In the genomic region with DNA sequence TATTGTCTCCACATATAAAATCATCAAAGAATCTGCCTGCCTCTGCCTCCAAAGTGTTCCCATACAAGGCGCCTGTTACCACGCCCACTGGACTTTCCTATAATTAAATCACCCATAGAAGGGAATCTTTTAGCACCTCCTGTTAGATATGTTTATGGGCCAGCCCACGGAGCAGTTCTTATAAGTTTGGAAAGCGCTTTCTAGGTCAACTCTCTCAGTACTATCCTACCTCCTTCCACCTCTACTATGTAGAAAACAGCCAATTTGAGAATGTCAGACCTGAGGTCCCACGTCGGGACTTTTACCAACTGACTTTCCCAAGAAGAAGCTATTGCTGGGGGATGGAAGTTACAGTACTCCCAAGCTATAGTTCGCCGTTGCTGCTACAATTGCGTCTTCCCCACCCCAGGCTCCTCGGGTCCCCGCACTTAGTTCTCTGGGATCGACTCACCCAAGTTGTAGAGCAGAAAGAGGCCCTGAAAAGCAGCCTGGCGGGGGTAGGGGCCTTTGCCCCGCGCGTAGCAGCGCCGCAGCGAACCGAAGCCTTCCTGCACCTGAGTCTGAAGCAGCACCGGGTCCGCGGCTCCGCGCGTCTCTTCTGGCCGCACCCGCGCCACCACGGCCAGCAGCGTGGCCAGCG, we compare ENCODE assay signal across 9 mouse cellular contexts. TPM values are rescaled to one million over a fixed set of nuclear protein-coding genes. Genes with fewer than 3 reads are reported as not detected.
DNase-seq lines count a peak whose midpoint lies in the region; ATAC-seq and TF ChIP-seq lines count a peak whose summit lies in the region.
"Had no signal": no experiment of that assay in that cellular context is flagged by ENCODE, and none has a peak within 500 bp of the region (broad histone marks: within the 10 kb centered on the region; RNA-seq: fewer than 3 reads in every experiment).

No protein-coding gene starts in this region.

- peak overlapping the region; percentile 87 for H3K9ac ChIP-seq in kidney, embryonic 16.5 days (replicated peaks; ENCODE audit: low read length)
- H3K9ac ChIP-seq in forebrain, embryonic 14.5 days (ENCODE audit: low read length): peak overlapping the region; percentile 86
- peak overlapping the region; percentile 86 for H3K9ac ChIP-seq in liver, postnatal 0 days (replicated peaks)

- peaks cover 16% of the 10 kb centered on the region for H3K4me1 ChIP-seq in kidney, embryonic 16.5 days (ENCODE audit: insufficient read depth, low read length)
- peaks cover 13% of the 10 kb centered on the region for H3K4me1 ChIP-seq in forebrain, embryonic 14.5 days (ENCODE audit: control insufficient read depth, insufficient read depth, low read length)
- H3K4me1 ChIP-seq in liver, postnatal 0 days (ENCODE audit: insufficient read depth): peaks cover 17% of the 10 kb centered on the region

- H3K27ac ChIP-seq in kidney, embryonic 16.5 days (ENCODE audit: low read length): peak overlapping the region; percentile 98
- peak overlapping the region; percentile 90 for H3K27ac ChIP-seq in forebrain, embryonic 14.5 days (ENCODE audit: low read depth, low read length)
- peak overlapping the region; percentile 94 for H3K27ac ChIP-seq in liver, postnatal 0 days (ENCODE audit: low read depth)

- H3K36me3 ChIP-seq in kidney, embryonic 16.5 days (ENCODE audit: insufficient read depth, low read length): peaks cover 17% of the 10 kb centered on the region
- peaks cover 37% of the 10 kb centered on the region for H3K36me3 ChIP-seq in forebrain, embryonic 14.5 days (ENCODE audit: control insufficient read depth, insufficient read depth, low read length)
- H3K36me3 ChIP-seq in liver, postnatal 0 days (replicated peaks; ENCODE audit: insufficient read depth, low read length): peaks cover 22% of the 10 kb centered on the region

- no peak for TF ChIP-seq CTCF in liver, postnatal 0 days (IDR thresholded peaks at IDR 0.05; ENCODE audit: low read depth)

- ATAC-seq in kidney, embryonic 16.5 days (ENCODE audit: low FRiP score, low TSS enrichment): no peak; the same call in none of the 2 replicates
- ATAC-seq in forebrain, embryonic 14.5 days: no peak
- no peak for ATAC-seq in liver, postnatal 0 days
- ATAC-seq in erythroid progenitor cell, adult 5-6 weeks (replicated peaks; ENCODE audit: low FRiP score, poor library complexity, severe bottlenecking): no peak

- 5% methylated on average over 32 of the region's 32 CpGs for WGBS in kidney, embryonic 16.5 days
- WGBS in forebrain, embryonic 14.5 days: 6% methylated on average over 32 of the region's 32 CpGs
- WGBS in liver, postnatal 0 days (ENCODE audit: insufficient replicate concordance): 7% methylated on average over 32 of the region's 32 CpGs

- H3K4me3 ChIP-seq in kidney, embryonic 16.5 days (ENCODE audit: low read length): peak overlapping the region; percentile 82
- H3K4me3 ChIP-seq in forebrain, embryonic 14.5 days (ENCODE audit: low read depth, low read length): peak overlapping the region; percentile 81
- H3K4me3 ChIP-seq in liver, postnatal 0 days (ENCODE audit: low read depth, low read length): peak overlapping the region; percentile 86

- no peaks in the 10 kb centered on the region for H3K9me3 ChIP-seq in kidney, embryonic 16.5 days (ENCODE audit: low read length)
- no peaks in the 10 kb centered on the region for H3K9me3 ChIP-seq in forebrain, embryonic 14.5 days (replicated peaks; ENCODE audit: control insufficient read depth, low read length)
- no peaks in the 10 kb centered on the region for H3K9me3 ChIP-seq in liver, postnatal 0 days (ENCODE audit: low read length)

- no peak for TF ChIP-seq EP300 in liver, postnatal 0 days (IDR thresholded peaks at IDR 0.05; ENCODE audit: low read depth)

- H3K27me3 ChIP-seq in kidney, embryonic 16.5 days (ENCODE audit: insufficient read depth, low read length): no peaks in the 10 kb centered on the region
- no peaks in the 10 kb centered on the region for H3K27me3 ChIP-seq in forebrain, embryonic 14.5 days (replicated peaks; ENCODE audit: control insufficient read depth, insufficient read depth, low read length)
- no peaks in the 10 kb centered on the region for H3K27me3 ChIP-seq in liver, postnatal 0 days (ENCODE audit: insufficient read depth, low read length)

- peak overlapping the region; percentile 79 for H3K4me2 ChIP-seq in kidney, embryonic 16.5 days (replicated peaks; ENCODE audit: low read depth, low read length)
- H3K4me2 ChIP-seq in forebrain, embryonic 14.5 days (ENCODE audit: low read length): peak overlapping the region; percentile 86
- peak overlapping the region; percentile 100 for H3K4me2 ChIP-seq in liver, postnatal 0 days (ENCODE audit: low read depth, low read length)

- DNase-seq in kidney, postnatal 36 days: no peak
- DNase-seq in Muller cell, postnatal 12 days (ENCODE audit: inconsistent ontology term): peak; percentile 29
- no peak for DNase-seq in forebrain, embryonic 14.5 days (ENCODE audit: low spot score)
- DNase-seq in liver, postnatal 0 days: no peak
- no peak for DNase-seq in frontal cortex, postnatal 25 days (ENCODE audit: low spot score in 2 of 2)
- DNase-seq in ovary, postnatal 10 days (ENCODE audit: low spot score): no peak

RNA-seq across cellular contexts. Expression of a gene that starts 1.0 kb away (rescaled TPM):
- polyA plus RNA-seq in kidney, embryonic 16.5 days (2015; fragmentation: Nextera tagmentation; extraction: Ambion mirVana): 42.3 and 43.7 TPM in 2 replicates
- 56.4 and 57.6 TPM in 2 replicates for polyA plus RNA-seq in forebrain, embryonic 14.5 days (2014; fragmentation: Nextera tagmentation; extraction: Ambion mirVana)
- polyA plus RNA-seq in liver, postnatal 0 days (2015; fragmentation: Nextera tagmentation; extraction: Ambion mirVana): 15.0 and 15.6 TPM in 2 replicates
- total RNA-seq in erythroid progenitor cell, adult 5-6 weeks (2015; ENCODE audit: low replicate concordance): 2.5 and 5.9 TPM in 2 replicates
- 4.4 and 4.6 TPM in 2 replicates for total RNA-seq in erythroid progenitor cell, adult 5-6 weeks (2017; ENCODE audit: low replicate concordance)

RNA-seq across cellular contexts. Expression of a gene that starts 10.6 kb away (rescaled TPM):
- polyA plus RNA-seq in kidney, embryonic 16.5 days (2015; fragmentation: Nextera tagmentation; extraction: Ambion mirVana): 33.3 and 36.2 TPM in 2 replicates
- 45.6 and 50.2 TPM in 2 replicates for polyA plus RNA-seq in forebrain, embryonic 14.5 days (2014; fragmentation: Nextera tagmentation; extraction: Ambion mirVana)
- polyA plus RNA-seq in liver, postnatal 0 days (2015; fragmentation: Nextera tagmentation; extraction: Ambion mirVana): 38.6 and 41.6 TPM in 2 replicates
- total RNA-seq in erythroid progenitor cell, adult 5-6 weeks (2015; ENCODE audit: low replicate concordance): 52.8 and 61.6 TPM in 2 replicates
- 23.8 and 39.4 TPM in 2 replicates for total RNA-seq in erythroid progenitor cell, adult 5-6 weeks (2017; ENCODE audit: low replicate concordance)

RNA-seq across cellular contexts. Expression of a gene that starts 11.9 kb away (rescaled TPM):
- polyA plus RNA-seq in kidney, embryonic 16.5 days (2015; fragmentation: Nextera tagmentation; extraction: Ambion mirVana): 0.40 and 0.47 TPM in 2 replicates
- polyA plus RNA-seq in forebrain, embryonic 14.5 days (2014; fragmentation: Nextera tagmentation; extraction: Ambion mirVana): 0.36 and 0.42 TPM in 2 replicates
- polyA plus RNA-seq in liver, postnatal 0 days (2015; fragmentation: Nextera tagmentation; extraction: Ambion mirVana): 0.46 and 0.63 TPM in 2 replicates
- total RNA-seq in erythroid progenitor cell, adult 5-6 weeks (2015; ENCODE audit: low replicate concordance): 14.7 and 15.9 TPM in 2 replicates
- 6.4 and 9.8 TPM in 2 replicates for total RNA-seq in erythroid progenitor cell, adult 5-6 weeks (2017; ENCODE audit: low replicate concordance)
- total RNA-seq: common myeloid progenitor, adult 5-6 weeks had no signal

RNA-seq across cellular contexts. Expression of a gene that starts 23.2 kb away (rescaled TPM):
- 0.28 and 0.35 TPM in 2 replicates for polyA plus RNA-seq in kidney, embryonic 16.5 days (2015; fragmentation: Nextera tagmentation; extraction: Ambion mirVana)
- not detected in 2 replicates for polyA plus RNA-seq in forebrain, embryonic 14.5 days (2014; fragmentation: Nextera tagmentation; extraction: Ambion mirVana)
- polyA plus RNA-seq in liver, postnatal 0 days (2015; fragmentation: Nextera tagmentation; extraction: Ambion mirVana): not detected in 2 replicates
- 21.4 TPM in 1 of 2 replicates, not detected in the other for total RNA-seq in erythroid progenitor cell, adult 5-6 weeks (2015; ENCODE audit: low replicate concordance)
- 12.1 and 29.4 TPM in 2 replicates for total RNA-seq in erythroid progenitor cell, adult 5-6 weeks (2017; ENCODE audit: low replicate concordance)

RNA-seq across cellular contexts. Expression of a gene that starts 23.3 kb away (rescaled TPM):
- 0.47 and 0.84 TPM in 2 replicates for polyA plus RNA-seq in kidney, embryonic 16.5 days (2015; fragmentation: Nextera tagmentation; extraction: Ambion mirVana)
- polyA plus RNA-seq in forebrain, embryonic 14.5 days (2014; fragmentation: Nextera tagmentation; extraction: Ambion mirVana): not detected in 2 replicates
- polyA plus RNA-seq in liver, postnatal 0 days (2015; fragmentation: Nextera tagmentation; extraction: Ambion mirVana): 0.59 and 1.1 TPM in 2 replicates
- total RNA-seq in erythroid progenitor cell, adult 5-6 weeks (2015; ENCODE audit: low replicate concordance): 2.5 and 7.1 TPM in 2 replicates
- total RNA-seq in erythroid progenitor cell, adult 5-6 weeks (2017; ENCODE audit: low replicate concordance): 1.7 TPM in 1 of 2 replicates, not detected in the other
